Mouse (Mus musculus): ENCODE results near the gene Rere. TPM values are rescaled to one million over a fixed set of nuclear protein-coding genes. Genes with fewer than 3 reads are reported as not detected.

The Rere gene
- polyA plus RNA-seq, 1 experiment from 2014 or later: 37.7 TPM

DNA sequence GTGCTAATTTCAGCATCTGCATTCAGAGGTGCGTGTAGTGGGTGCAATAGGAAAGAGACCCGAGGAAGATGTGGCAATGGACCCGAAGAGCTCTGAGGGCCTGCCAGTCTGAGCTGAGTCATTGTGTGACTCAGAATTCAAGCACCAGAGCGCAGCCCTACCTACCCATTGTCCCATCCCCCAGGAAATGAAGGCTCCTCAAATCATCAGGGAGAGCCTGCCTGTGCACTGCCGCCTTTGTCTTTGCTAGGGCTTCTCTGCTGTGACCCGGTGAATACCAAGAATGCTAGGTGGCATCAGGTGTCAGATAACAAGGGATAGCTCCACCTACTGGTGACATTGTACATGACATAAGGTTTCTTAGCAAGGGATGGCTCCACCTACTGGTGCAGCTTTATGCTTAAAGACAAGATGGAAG is 41.5 kb upstream of the Rere start:
- H3K4me1 ChIP-seq: peaks cover 27% of the 10 kb centered on the region

DNA sequence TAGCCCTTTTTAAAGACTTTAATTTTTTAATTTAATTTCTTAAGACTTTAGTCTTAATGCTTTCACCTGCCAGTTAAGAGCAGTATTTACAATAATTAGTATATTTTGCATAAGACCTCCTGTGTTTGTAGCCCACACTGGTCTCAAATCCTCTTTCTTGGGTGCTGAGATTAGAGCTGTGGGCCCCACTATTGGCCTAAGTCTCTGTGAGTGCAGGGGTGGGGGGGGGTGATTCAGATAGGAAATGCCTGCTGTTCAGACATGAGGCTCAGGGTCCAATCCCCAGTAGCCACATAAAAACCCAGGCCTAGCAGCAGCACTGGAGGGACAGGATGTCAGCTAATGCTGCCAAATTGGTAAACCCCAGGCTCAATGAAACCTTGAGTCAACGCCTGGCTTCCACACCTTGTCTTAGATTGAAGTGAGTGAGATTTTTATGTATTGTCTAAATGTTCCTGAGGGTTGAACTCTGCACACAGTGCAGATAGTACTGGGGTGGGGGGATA is 41.0 kb upstream of the Rere start:
- Histone ChIP-seq H3K36me3 (peaks cover 52% of the 10 kb centered on the region), H3K9me3 (no peaks in the 10 kb centered on the region), H3K27ac (no peak overlapping the region), H3K4me1 (peaks cover 27% of the 10 kb centered on the region), H3K27me3 (no peaks in the 10 kb centered on the region), H3K9ac (no peak overlapping the region), H3K4me2 (replicated peaks) (no peak overlapping the region), H3K4me3 (no peak overlapping the region)
- ATAC-seq (ENCODE audit: insufficient number of reproducible peaks, insufficient read depth, low FRiP score, low TSS enrichment): no peak
- 76% methylated on average over 1 of the region's 1 CpGs for WGBS

More for the DNA sequence above, 41.5 kb upstream of the Rere start:
- Histone ChIP-seq H3K27me3 (no peaks in the 10 kb centered on the region), H3K9ac (no peak overlapping the region), H3K4me3 (no peak overlapping the region; the same call in 1 of the 2 replicates), H3K27ac (peak overlapping the region; percentile 76), H3K9me3 (no peaks in the 10 kb centered on the region), H3K36me3 (peaks cover 47% of the 10 kb centered on the region), H3K4me2 (replicated peaks) (peak overlapping the region; percentile 79)
- 7% methylated on average over 6 of the region's 6 CpGs for WGBS
- no peak for ATAC-seq (ENCODE audit: insufficient number of reproducible peaks, insufficient read depth, low FRiP score, low TSS enrichment)

DNA sequence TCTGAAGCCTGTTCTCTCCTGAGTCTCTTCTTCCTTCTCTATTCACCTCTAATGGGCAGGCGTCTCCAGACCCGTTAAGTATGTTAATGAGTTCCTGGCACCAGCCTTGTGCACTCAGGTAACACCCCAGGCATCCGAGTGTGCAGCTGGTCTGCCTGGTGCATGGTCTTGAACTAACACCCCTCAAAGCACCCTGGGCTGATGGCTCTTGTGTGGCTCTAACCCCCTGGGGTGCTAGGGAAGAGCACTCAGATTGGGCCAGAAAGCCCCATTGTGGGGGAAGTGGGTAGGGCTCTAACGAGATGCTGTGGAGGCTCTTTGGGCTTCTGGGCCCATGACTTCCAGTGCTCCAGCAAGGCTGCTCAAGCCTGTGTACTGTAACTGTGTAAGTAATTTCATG is 39.7 kb upstream of the Rere start:
- no peak overlapping the region for H3K4me2 ChIP-seq (replicated peaks)
- peaks cover 65% of the 10 kb centered on the region for H3K36me3 ChIP-seq
- WGBS: 70% methylated on average over 4 of the region's 4 CpGs
- no peaks in the 10 kb centered on the region for H3K9me3 ChIP-seq
- ATAC-seq (ENCODE audit: insufficient number of reproducible peaks, insufficient read depth, low FRiP score, low TSS enrichment): no peak
- peaks cover 27% of the 10 kb centered on the region for H3K4me1 ChIP-seq
- H3K27me3 ChIP-seq: no peaks in the 10 kb centered on the region
- H3K4me3 ChIP-seq: no peak overlapping the region
- no peak overlapping the region for H3K9ac ChIP-seq
- H3K27ac ChIP-seq: no peak overlapping the region

DNA sequence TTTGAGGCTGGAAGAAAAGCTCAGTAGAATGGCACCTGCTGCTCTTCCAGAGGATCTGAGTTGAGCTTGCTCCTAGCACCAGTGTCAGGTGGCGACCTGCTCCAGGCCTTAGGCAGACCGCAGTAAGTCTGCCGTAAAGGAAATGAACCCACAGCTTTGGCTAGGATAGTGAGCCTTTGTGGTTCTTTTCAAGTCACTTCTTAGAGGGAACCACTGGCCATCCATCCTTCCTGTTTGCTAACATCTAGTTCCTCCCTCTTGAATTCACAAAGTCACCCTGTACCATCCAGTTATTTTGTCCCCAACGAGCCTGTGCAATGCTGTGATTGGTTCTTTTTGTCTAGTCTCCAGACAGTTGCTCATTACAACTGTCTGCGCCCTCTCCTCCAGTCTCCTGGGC is 38.7 kb upstream of the Rere start:
- ATAC-seq (ENCODE audit: insufficient number of reproducible peaks, insufficient read depth, low FRiP score, low TSS enrichment): no peak
- 81% methylated on average over 5 of the region's 5 CpGs for WGBS

DNA sequence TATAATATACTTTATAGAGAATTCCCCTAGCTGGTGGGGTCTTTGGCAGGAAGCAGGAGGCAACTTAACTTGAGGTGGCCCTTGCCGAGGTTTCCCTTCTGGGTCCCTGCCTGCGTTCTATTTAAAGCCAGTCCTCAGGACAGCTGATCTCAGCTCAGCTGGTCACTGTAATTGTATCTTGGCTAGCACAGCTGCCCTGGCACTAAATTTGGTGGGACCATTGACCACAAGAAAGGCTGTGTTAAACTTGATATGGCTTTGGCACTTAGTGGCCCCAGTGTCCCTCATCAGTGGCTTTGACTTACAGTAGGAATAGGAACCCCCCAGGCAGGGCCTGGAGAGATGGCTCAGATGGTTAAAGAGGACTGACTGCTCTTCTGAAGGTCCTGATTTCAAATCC is 35.6 kb upstream of the Rere start:
- Histone ChIP-seq H3K9me3 (no peaks in the 10 kb centered on the region), H3K27me3 (no peaks in the 10 kb centered on the region), H3K27ac (no peak overlapping the region), H3K9ac (no peak overlapping the region), H3K4me1 (peaks cover 11% of the 10 kb centered on the region), H3K4me2 (replicated peaks) (no peak overlapping the region), H3K36me3 (peaks cover 93% of the 10 kb centered on the region), H3K4me3 (no peak overlapping the region)
- no peak for ATAC-seq (ENCODE audit: insufficient number of reproducible peaks, insufficient read depth, low FRiP score, low TSS enrichment)
- WGBS: 72% methylated on average over 2 of the region's 2 CpGs

More for the DNA sequence above, 38.7 kb upstream of the Rere start:
- Histone ChIP-seq H3K36me3 (peaks cover 75% of the 10 kb centered on the region), H3K4me3 (no peak overlapping the region), H3K4me1 (peaks cover 27% of the 10 kb centered on the region), H3K4me2 (replicated peaks) (no peak overlapping the region), H3K9ac (no peak overlapping the region), H3K27me3 (no peaks in the 10 kb centered on the region), H3K9me3 (no peaks in the 10 kb centered on the region), H3K27ac (no peak overlapping the region)

DNA sequence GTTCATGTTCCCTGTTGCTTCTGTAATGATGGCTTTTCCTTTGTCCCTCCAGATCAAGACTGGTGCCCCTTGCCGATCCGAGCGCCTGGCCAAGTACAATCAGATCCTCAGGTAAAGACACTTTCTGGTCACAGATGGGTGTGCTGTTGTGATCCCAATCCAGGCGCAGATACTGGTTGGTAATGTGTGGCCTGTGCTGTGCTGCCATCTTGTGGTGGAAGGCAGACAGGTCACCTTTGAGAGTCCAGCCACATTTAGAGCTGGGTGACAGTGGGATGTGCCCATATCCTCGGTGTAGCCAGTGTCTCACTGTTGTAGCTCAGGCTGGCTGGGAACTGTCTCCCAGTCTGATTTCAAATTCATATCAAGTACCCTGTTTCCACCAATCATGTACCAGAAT is 33.4 kb upstream of the Rere start:
- Histone ChIP-seq H3K27me3 (no peaks in the 10 kb centered on the region), H3K27ac (no peak overlapping the region), H3K9me3 (no peaks in the 10 kb centered on the region), H3K4me2 (replicated peaks) (no peak overlapping the region), H3K9ac (no peak overlapping the region), H3K36me3 (peaks cover 77% of the 10 kb centered on the region), H3K4me1 (peaks cover 4% of the 10 kb centered on the region), H3K4me3 (no peak overlapping the region)
- WGBS: 55% methylated on average over 5 of the region's 5 CpGs
- no peak for ATAC-seq (ENCODE audit: insufficient number of reproducible peaks, insufficient read depth, low FRiP score, low TSS enrichment)

DNA sequence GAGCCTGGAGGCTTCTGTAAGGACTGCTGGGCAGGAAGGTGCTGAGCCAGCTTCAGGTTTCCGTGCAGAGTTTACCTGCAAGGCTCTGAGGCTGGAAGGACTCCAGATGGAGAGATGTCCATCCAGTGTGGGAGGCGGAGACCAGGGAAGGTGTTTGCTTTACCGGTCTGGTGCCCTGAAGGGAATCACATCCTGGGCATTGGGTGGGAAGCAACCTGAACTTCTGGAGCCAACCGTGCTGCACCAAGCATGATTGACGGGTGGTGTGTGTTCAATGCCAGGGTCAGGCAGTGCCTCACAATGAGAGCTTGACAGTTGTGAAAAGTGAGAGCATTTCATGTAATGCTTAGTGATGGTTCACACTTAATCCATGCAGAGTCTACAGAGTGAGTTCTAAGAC is 32.5 kb upstream of the Rere start:
- H3K4me2 ChIP-seq (replicated peaks): no peak overlapping the region
- no peak overlapping the region for H3K27ac ChIP-seq
- ATAC-seq (ENCODE audit: insufficient number of reproducible peaks, insufficient read depth, low FRiP score, low TSS enrichment): no peak
- peaks cover 4% of the 10 kb centered on the region for H3K4me1 ChIP-seq
- 78% methylated on average over 5 of the region's 5 CpGs for WGBS
- H3K36me3 ChIP-seq: peaks cover 68% of the 10 kb centered on the region
- no peaks in the 10 kb centered on the region for H3K9me3 ChIP-seq
- no peaks in the 10 kb centered on the region for H3K27me3 ChIP-seq
- no peak overlapping the region for H3K4me3 ChIP-seq
- no peak overlapping the region for H3K9ac ChIP-seq

DNA sequence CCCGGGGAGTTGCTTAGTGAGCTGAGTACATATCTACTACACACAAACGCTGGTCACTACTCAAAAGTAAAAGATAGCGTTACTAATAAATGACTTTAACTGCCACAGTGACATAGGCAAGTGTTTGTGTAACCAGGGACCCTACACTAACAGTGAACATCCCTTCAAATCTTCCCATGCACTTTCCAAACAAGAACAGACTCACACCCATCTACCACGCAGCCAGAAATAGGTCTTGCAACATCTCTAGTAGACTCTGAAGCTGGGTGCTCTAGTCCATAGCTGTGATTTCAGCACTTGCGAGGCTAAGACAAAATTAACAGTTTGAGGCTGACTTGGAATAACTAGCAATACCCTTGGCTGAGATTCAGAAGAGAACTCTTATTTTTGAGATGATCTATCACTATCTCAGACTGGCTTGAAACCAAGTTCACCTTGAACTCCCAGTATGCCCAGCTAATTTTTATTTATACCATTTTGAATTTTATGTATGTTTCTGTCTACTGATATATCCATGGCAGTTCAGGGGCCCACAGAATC is 31.6 kb upstream of the Rere start:
- 75% methylated on average over 5 of the region's 5 CpGs for WGBS
- Histone ChIP-seq H3K27ac (no peak overlapping the region), H3K4me3 (no peak overlapping the region), H3K9ac (no peak overlapping the region), H3K36me3 (peaks cover 59% of the 10 kb centered on the region), H3K4me2 (replicated peaks) (no peak overlapping the region), H3K4me1 (peaks cover 4% of the 10 kb centered on the region), H3K27me3 (no peaks in the 10 kb centered on the region), H3K9me3 (no peaks in the 10 kb centered on the region)
- ATAC-seq (ENCODE audit: insufficient number of reproducible peaks, insufficient read depth, low FRiP score, low TSS enrichment): no peak

DNA sequence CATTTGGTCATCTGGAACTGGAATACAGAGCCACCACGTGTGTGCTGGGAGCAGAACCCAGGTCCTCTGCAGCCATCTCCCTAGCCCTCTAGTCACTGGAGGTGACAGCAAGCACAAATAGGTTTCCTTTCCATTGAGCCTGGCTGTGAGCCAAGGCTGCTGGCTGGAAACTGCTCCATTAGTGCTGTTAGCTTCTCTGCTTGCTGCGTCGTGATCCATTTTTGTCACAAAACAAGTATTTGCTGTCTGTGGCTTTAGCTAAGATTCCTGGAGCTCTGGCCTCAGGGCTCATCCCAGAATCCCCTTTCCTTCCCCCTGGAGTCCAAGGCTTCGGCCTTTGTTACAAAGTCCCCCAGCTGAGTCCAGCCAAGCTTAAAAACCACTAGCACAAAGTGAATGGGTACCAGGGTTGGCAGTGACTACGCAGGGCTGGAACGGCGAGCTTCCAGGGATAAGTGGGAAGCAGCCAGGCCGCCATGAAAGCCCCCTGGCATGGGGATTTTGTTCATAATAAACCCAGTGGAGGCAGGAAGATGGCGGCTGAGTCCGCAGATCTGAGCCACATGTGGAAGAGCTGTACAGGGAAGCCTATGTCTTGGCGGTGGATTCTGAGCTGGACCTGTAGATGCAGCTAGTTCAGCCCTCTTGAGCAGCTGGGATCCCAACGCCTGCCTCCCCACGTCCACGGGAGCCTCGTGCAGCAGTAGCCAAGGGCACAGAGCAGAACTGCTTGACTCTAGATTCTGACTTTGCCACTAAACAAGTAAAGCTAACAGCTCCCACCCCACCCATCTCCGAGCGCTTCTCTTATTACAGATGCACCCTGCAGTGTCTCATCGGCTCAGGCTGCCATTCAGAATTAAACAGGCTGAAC is 30.7 kb upstream of the Rere start:
- ATAC-seq (ENCODE audit: insufficient number of reproducible peaks, insufficient read depth, low FRiP score, low TSS enrichment): no peak

DNA sequence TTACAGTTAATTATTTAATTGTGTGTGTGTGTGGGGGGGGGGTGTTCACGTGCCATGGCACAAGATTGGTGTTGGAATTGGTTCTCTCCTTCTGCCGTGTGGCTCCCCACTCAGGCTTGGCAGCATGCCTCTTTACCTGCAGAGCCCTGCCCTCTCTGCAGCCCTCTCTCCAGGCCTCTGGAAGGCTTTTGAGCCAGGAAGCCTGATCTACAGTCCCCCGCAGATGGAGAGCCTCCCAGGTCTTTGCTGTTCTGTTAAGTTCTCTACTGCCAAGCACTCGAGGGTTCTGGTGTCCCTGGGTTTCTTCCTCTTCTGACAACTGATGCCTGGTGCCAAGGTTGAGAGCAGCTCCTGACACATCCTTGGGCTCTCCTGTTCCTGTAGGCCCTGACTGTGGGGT is 27.0 kb upstream of the Rere start:
- Histone ChIP-seq H3K27ac (no peak overlapping the region), H3K9ac (no peak overlapping the region), H3K4me2 (replicated peaks) (no peak overlapping the region), H3K27me3 (no peaks in the 10 kb centered on the region), H3K4me1 (peaks cover 18% of the 10 kb centered on the region), H3K4me3 (no peak overlapping the region), H3K36me3 (peaks cover 15% of the 10 kb centered on the region), H3K9me3 (no peaks in the 10 kb centered on the region)
- no peak for ATAC-seq (ENCODE audit: insufficient number of reproducible peaks, insufficient read depth, low FRiP score, low TSS enrichment)
- 70% methylated on average over 4 of the region's 4 CpGs for WGBS

More for the DNA sequence above, 30.7 kb upstream of the Rere start:
- H3K9me3 ChIP-seq: no peaks in the 10 kb centered on the region
- peaks cover 49% of the 10 kb centered on the region for H3K36me3 ChIP-seq
- H3K27me3 ChIP-seq: no peaks in the 10 kb centered on the region
- H3K27ac ChIP-seq: peak overlapping the region; percentile 73
- H3K4me3 ChIP-seq: no peak overlapping the region
- no peak overlapping the region for H3K4me2 ChIP-seq (replicated peaks)
- no peak overlapping the region for H3K9ac ChIP-seq
- WGBS: 46% methylated on average over 18 of the region's 18 CpGs
- peaks cover 4% of the 10 kb centered on the region for H3K4me1 ChIP-seq

DNA sequence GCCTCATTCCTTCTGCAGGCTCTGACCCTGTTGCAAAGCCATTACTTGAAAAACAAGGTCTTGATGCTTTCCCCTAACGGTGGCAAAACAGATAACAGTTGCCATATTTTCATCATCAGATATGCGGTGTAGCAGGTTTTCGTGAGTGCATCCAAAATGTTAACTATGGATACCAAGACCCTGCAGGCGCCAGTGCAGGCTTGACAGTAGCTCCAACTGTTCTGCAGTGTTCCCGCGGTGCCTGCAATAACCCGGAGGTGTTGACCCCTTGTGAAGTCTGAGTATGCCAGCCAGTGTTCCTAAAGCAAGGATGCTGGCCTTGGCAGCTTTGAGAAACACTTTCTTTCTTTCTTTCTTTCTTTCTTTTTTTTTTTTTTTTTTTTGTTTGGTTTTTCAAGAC is 26.3 kb upstream of the Rere start:
- Histone ChIP-seq H3K36me3 (peaks cover 8% of the 10 kb centered on the region; the same call in 1 of the 2 replicates), H3K9me3 (no peaks in the 10 kb centered on the region), H3K4me2 (replicated peaks) (no peak overlapping the region), H3K9ac (no peak overlapping the region), H3K4me3 (no peak overlapping the region), H3K27ac (no peak overlapping the region), H3K4me1 (peaks cover 18% of the 10 kb centered on the region), H3K27me3 (no peaks in the 10 kb centered on the region)
- no peak for ATAC-seq (ENCODE audit: insufficient number of reproducible peaks, insufficient read depth, low FRiP score, low TSS enrichment)
- WGBS: 85% methylated on average over 7 of the region's 7 CpGs

All from embryonic facial prominence, embryonic 12.5 days (tissue).